ENCODE assay signal across 10 mouse cellular contexts in genomic region chr10:128188242-128188877, GRCm38 (mm10). TPM values are rescaled to one million over a fixed set of nuclear protein-coding genes. Genes with fewer than 3 reads are reported as not detected.
DNase-seq lines count a peak whose midpoint lies in the region; ATAC-seq lines count a peak whose summit lies in the region.
"Had no signal": no experiment of that assay in that cellular context is flagged by ENCODE, and none has a peak within 500 bp of the region (broad histone marks: within the 10 kb centered on the region; RNA-seq: fewer than 3 reads in every experiment).

No protein-coding gene starts in this region.

- H3K4me3 ChIP-seq in forebrain, embryonic 10.5 days = no peak overlapping the region
- H3K4me3 ChIP-seq in forebrain, embryonic 15.5 days = no peak overlapping the region
- H3K4me3 ChIP-seq: limb, embryonic 15.5 days had no signal

- no peaks in the 10 kb centered on the region for H3K36me3 ChIP-seq in forebrain, embryonic 10.5 days (replicated peaks)
- no peaks in the 10 kb centered on the region for H3K36me3 ChIP-seq in forebrain, embryonic 15.5 days
- H3K36me3 ChIP-seq: limb, embryonic 15.5 days had no signal

- no peak overlapping the region for H3K4me2 ChIP-seq in forebrain, embryonic 15.5 days (replicated peaks)
- H3K4me2 ChIP-seq: limb, embryonic 15.5 days had no signal

- ATAC-seq in forebrain, embryonic 15.5 days (replicated peaks) = no peak
- ATAC-seq: Patski had no signal

- H3K4me1 ChIP-seq in forebrain, embryonic 10.5 days = no peaks in the 10 kb centered on the region
- H3K4me1 ChIP-seq in forebrain, embryonic 15.5 days = peaks cover 4% of the 10 kb centered on the region; the same call in 1 of the 2 replicates

- DNase-seq in forebrain, embryonic 10.5 days (ENCODE audit: extremely low spot score, low spot score) = peak; percentile 46
- DNase-seq in Muller cell, postnatal 12 days (ENCODE audit: inconsistent ontology term) = peak; percentile 48
- DNase-seq in cerebellum, postnatal 36 days = peak; percentile 78 to 85
- peak; percentile 80 for DNase-seq in gastrocnemius, postnatal 10 days
- peak; percentile 70 for DNase-seq in layer of hippocampus, adult 9-11 months
- DNase-seq in lung, postnatal 14 days = peak; percentile 90
- peak; percentile 83 for DNase-seq in right cerebral cortex, postnatal 4 days

- no peak overlapping the region for H3K9ac ChIP-seq in forebrain, embryonic 15.5 days (replicated peaks)
- H3K9ac ChIP-seq: limb, embryonic 15.5 days had no signal

- H3K27me3 ChIP-seq in forebrain, embryonic 10.5 days (ENCODE audit: poor library complexity, severe bottlenecking) = peaks cover 9% of the 10 kb centered on the region
- no peaks in the 10 kb centered on the region for H3K27me3 ChIP-seq in forebrain, embryonic 15.5 days
- H3K27me3 ChIP-seq: limb, embryonic 15.5 days; Patski had no signal

- no peaks in the 10 kb centered on the region for H3K9me3 ChIP-seq in forebrain, embryonic 10.5 days
- no peaks in the 10 kb centered on the region for H3K9me3 ChIP-seq in forebrain, embryonic 15.5 days
- H3K9me3 ChIP-seq: limb, embryonic 15.5 days had no signal

- 50% methylated on average over 2 of the region's 2 CpGs for WGBS in forebrain, embryonic 10.5 days
- WGBS in forebrain, embryonic 15.5 days = 50% methylated on average over 2 of the region's 2 CpGs

- no peak overlapping the region for H3K27ac ChIP-seq in forebrain, embryonic 10.5 days
- no peak overlapping the region for H3K27ac ChIP-seq in forebrain, embryonic 15.5 days (replicated peaks)
- H3K27ac ChIP-seq: limb, embryonic 15.5 days had no signal

RNA-seq across cellular contexts. Expression of gene Gls2, which starts 5.9 kb away (rescaled TPM):
- 1.5 and 2.3 TPM in 2 replicates for polyA plus RNA-seq in forebrain, embryonic 10.5 days (2016; fragmentation: Nextera tagmentation; extraction: Ambion mirVana)
- polyA plus RNA-seq in forebrain, embryonic 15.5 days (2015; fragmentation: Nextera tagmentation; extraction: Ambion mirVana) = 0.57 and 0.64 TPM in 2 replicates
- 1 to 10 TPM; 1.1 to 1.4 TPM for total RNA-seq in gastrocnemius, postnatal 10 days (2021)

RNA-seq across cellular contexts. Expression of gene Rbms2, which starts 8.3 kb away (rescaled TPM):
- polyA plus RNA-seq in forebrain, embryonic 10.5 days (2016; fragmentation: Nextera tagmentation; extraction: Ambion mirVana) = 26.6 and 28.6 TPM in 2 replicates
- polyA plus RNA-seq in forebrain, embryonic 15.5 days (2015; fragmentation: Nextera tagmentation; extraction: Ambion mirVana) = 7.9 and 9.0 TPM in 2 replicates
- 10 to 100 TPM; 64.2 to 65.3 TPM for total RNA-seq in gastrocnemius, postnatal 10 days (2021)

RNA-seq across cellular contexts. Expression of gene Spryd4, which starts 23.2 kb away (rescaled TPM):
- polyA plus RNA-seq in forebrain, embryonic 10.5 days (2016; fragmentation: Nextera tagmentation; extraction: Ambion mirVana) = 29.9 and 32.3 TPM in 2 replicates
- 19.1 and 19.8 TPM in 2 replicates for polyA plus RNA-seq in forebrain, embryonic 15.5 days (2015; fragmentation: Nextera tagmentation; extraction: Ambion mirVana)
- total RNA-seq in gastrocnemius, postnatal 10 days (2021) = 10 to 100 TPM; 36.9 to 37.7 TPM

RNA-seq across cellular contexts. Expression of gene Mip, which starts 37.3 kb away (rescaled TPM):
- 0.55 and 0.69 TPM in 2 replicates for polyA plus RNA-seq in forebrain, embryonic 10.5 days (2016; fragmentation: Nextera tagmentation; extraction: Ambion mirVana)
- polyA plus RNA-seq in forebrain, embryonic 15.5 days (2015; fragmentation: Nextera tagmentation; extraction: Ambion mirVana) = 0.19 TPM in 1 of 2 replicates, not detected in the other
- total RNA-seq in gastrocnemius, postnatal 10 days (2021) = not detected

RNA-seq across cellular contexts. Expression of gene Timeless, which starts 43.5 kb away (rescaled TPM):
- polyA plus RNA-seq in forebrain, embryonic 10.5 days (2016; fragmentation: Nextera tagmentation; extraction: Ambion mirVana) = 108 and 112 TPM in 2 replicates
- polyA plus RNA-seq in forebrain, embryonic 15.5 days (2015; fragmentation: Nextera tagmentation; extraction: Ambion mirVana) = 32.0 and 35.8 TPM in 2 replicates
- total RNA-seq in gastrocnemius, postnatal 10 days (2021) = 1 to 10 TPM; 7.5 to 8.8 TPM
